Mouse (Mus musculus) CD8-positive naive resting alpha-beta T cell, adult 2 months (primary cell): Measurements from ENCODE around the gene Cdk19.

Experiments used
- DNase-seq, 2 experiments: peaks; one replicate each; pipeline ENCODE4 v3.0.0; 2022; ENCODE audit warnings: low read depth in 2 of 2, low spot score in 2 of 2

The Cdk19 gene

GRCm38 (mm10) chr10:40339351-40339964 lies at the start of gene Cdk19:
Cdk19 (plus strand) TSS chr10:40339564.
- no peak for DNase-seq

GRCm38 (mm10) chr10:40292640-40293039 lies 46.7 kb upstream of the Cdk19 start:
- DNase-seq: no peak

DNA sequence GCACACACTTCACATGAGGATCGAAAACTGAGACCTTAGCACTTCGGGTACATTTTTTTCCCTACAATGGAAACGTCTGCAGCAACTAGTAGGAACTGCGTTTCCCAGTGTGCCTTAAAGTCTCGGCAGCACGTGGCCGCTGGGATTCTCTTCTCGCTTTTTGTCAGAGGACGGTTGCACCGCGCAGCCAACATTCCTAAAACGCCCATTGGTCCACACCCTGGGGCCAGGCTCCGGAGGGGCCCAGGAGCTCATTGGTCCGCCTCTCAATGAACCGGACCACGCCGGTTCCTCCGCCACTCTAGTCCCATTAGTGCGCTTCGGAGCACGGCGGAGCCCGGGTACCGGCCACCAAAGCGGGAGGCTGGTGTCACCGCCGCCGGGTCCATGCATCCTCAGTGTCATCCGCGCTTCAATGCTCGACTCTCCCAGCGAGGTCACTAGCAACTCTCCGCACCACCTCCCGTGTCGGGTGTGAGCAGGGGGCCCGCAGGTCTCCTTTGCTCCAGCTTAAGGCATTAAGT lies 38.7 kb upstream of the Cdk19 start:
- peak in 1 of 2 experiments; percentile 45 for DNase-seq

GRCm38 (mm10) chr10:40301181-40302075 lies 37.9 kb upstream of the Cdk19 start:
- peak; percentile 40 to 52 for DNase-seq

DNA sequence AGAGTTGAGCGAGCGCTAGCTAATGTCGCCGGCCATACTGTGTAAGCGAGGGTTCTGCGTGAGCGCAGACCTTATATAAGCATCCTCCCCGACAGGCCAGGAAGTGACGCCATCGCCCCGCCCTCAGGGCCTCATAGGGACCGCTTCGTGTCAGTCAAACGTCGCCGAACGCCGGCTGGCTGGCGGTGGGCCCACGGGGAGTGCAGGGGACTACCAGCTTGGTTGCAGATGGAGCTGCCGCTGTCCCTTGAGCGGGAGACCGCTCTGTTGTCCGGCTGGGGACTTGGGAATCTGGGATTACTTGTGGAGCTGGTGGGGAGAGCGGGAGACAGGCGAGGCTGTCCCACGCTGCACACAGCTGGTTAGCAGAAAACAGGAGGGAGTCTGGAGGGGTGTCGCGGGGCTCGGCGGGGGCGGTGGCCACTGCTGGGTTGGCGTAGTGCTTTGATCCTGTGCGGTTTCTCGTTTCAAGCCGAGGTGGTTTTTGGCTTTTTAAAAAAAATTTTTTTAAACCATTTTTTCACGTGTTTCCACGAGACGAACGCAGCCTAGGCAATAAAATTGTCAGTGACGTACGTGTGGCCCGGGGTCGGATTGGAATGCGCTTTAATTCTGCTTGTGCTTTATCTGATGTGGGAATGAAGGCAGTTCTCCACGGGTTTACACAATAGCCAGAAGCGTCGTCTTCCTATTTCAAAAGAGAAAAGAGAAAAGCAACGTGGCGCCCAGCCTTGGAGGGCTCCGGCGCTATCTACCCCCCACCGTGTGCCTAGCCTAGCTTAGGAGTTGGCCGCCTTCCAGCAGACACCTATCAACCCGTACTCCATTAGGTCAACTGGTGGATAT lies 37.0 kb upstream of the Cdk19 start, which contains the start of gene Amd1:
Amd1 (minus strand) TSS at position 47 of the 846 bp plus-strand sequence.
- peak; percentile 99 for DNase-seq

DNA sequence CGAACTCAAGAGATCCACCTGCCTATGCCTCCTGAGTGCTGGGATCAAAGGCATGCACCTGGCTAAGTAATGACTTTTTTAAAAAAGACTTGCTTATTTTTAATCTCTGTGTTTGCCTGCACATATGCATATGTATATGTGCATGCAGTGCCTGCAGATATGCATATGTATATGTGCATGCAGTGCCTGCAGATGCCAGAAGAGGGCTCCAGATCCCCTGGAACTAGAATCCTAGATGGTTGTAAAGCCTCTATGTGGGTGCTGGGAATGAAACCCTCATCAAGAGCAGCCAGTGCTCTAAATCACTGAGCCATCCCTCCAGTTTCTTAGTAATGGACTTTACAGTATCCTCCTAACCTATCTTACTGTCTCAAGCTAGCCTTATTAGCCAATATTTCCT lies 33.4 kb upstream of the Cdk19 start:
- DNase-seq: no peak

- DNase-seq: no peak
Observed at GRCm38 (mm10) chr10:40307826-40308583, 31.4 kb upstream of the Cdk19 start.

GRCm38 (mm10) chr10:40309884-40310635 lies 29.3 kb upstream of the Cdk19 start:
- DNase-seq: no peak

- no peak for DNase-seq
Observed at GRCm38 (mm10) chr10:40312781-40313180, 26.6 kb upstream of the Cdk19 start.

DNA sequence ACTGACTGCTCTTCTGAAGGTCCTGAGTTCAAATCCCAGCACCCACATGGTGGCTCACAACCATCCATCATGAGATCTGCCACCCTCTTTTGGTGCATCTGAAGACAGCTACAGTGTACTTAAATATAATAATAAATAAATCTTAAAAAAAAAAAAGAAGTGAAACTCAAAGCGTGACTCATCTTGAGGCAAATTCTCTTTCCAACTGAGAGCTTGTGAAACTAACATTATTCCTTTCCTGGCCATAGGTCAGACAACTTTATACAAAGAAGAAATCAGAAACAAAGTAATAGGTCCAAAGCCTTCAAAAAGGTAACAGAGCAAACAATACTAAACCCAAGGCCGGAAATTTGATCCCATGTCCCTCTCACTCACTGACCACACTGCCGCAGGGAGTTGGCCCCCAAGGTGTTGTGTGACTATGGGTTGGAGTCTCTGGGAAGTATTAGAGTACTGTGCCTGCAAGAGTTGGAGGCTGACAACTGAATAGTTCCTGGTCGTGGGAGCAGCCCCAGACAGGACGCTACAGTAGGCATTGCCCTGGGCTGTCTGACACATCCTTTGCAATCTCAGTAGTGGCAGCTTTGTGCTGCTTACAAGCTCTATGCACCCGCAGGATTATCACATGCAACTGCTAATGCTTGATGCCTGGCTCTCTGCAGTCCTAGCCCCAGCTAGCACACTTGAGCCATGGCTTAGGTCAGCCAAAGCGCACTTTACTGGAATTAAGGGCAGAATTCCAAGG lies 22.4 kb upstream of the Cdk19 start:
- DNase-seq: no peak

- DNase-seq: no peak
Observed at GRCm38 (mm10) chr10:40320306-40320705, 19.1 kb upstream of the Cdk19 start.

GRCm38 (mm10) chr10:40328004-40328551 lies 11.3 kb upstream of the Cdk19 start:
- DNase-seq: no peak

DNA sequence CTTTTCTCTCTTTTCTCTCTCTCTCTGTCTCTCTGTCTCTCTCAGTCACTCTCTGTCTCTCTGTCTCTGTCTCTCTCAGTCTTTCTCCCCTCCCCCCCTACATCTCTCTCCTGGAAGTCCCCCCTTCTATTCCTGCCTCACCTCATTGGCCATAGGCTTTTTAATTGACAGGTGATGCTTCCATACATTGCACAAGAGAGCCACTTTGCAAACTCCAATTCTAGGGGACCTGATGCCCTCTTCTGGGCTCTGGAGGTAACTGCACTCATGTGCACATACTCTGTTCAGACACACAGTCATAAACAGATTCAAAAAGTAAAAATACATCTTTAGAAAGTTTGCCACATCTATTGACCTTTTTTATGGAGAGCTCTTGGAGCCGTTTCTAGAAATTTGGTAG lies 9.1 kb upstream of the Cdk19 start:
- DNase-seq: no peak

GRCm38 (mm10) chr10:40332864-40333263 lies 6.5 kb upstream of the Cdk19 start:
- no peak for DNase-seq

DNA sequence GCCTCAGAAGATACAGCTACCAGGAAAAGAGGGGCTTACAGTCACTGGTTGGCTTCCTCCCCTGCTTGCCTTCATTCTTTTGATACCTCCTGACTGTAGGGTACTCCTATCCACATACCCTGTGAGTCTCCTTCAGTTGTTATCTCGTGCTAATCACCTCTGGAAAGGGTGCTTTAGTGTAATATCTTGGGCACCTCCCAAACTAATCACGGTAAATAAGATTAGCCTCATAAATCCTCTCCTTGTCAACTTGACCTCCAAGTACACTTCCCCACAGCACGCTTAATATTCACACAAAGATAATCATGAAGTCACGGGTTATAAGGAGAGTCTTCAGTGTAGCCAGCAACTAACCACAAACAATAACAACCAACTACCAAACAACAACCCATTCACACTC lies 2.7 kb downstream of the Cdk19 start:
- no peak for DNase-seq

GRCm38 (mm10) chr10:40346776-40347403 lies 7.5 kb downstream of the Cdk19 start:
- DNase-seq: no peak

DNA sequence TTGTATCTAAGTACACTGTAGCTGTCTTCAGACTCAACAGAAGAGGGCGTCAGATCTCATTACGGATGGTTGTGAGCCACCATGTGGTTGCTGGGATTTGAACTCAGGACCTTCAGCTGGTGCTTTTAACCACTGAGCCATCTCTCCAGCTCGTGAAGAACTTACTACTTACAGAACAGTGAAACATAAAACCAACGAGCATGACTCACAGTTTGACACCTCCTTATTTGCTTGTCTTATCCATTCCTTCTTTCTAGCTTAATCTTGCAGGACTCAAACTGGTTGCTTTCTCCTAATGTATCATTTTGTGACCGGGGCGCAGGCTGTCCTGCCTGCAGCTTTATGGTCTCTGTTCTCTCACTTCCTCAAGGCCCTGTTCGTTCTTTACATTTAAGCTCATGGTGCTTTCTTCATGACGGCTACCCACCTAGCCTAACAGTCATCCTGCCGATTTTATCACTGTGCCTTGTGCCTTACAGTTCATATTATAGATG lies 8.1 kb downstream of the Cdk19 start:
- no peak for DNase-seq
